15 mouse cellular contexts compared by ENCODE assay signal in genomic region chr6:28872421-28872795, GRCm38 (mm10).
"Had no signal": no experiment of that assay in that cellular context is flagged by ENCODE, and none has a peak within 500 bp of the region (broad histone marks: within the 10 kb centered on the region; RNA-seq: fewer than 3 reads in every experiment).

No protein-coding gene starts in this region.

- H3K27ac ChIP-seq: limb, embryonic 12.5 days; limb, embryonic 15.5 days; liver, embryonic 14.5 days; macrophage; midbrain, embryonic 13.5 days had no signal

- H3K9me3 ChIP-seq: limb, embryonic 12.5 days; limb, embryonic 15.5 days; midbrain, embryonic 13.5 days had no signal

- H3K27me3 ChIP-seq: limb, embryonic 12.5 days; limb, embryonic 15.5 days; midbrain, embryonic 13.5 days had no signal

- ATAC-seq: liver, postnatal 0 days; lung, postnatal 0 days; midbrain, embryonic 13.5 days had no signal

- H3K4me3 ChIP-seq: limb, embryonic 12.5 days; limb, embryonic 15.5 days; midbrain, embryonic 13.5 days had no signal

- H3K9ac ChIP-seq: limb, embryonic 12.5 days; limb, embryonic 15.5 days; liver, embryonic 14.5 days; liver, postnatal 0 days; lung, embryonic 14.5 days; midbrain, embryonic 13.5 days had no signal

- H3K36me3 ChIP-seq: midbrain, embryonic 13.5 days had no signal

- H3K4me2 ChIP-seq: limb, embryonic 12.5 days; limb, embryonic 15.5 days; liver, embryonic 11.5 days; lung, embryonic 14.5 days; midbrain, embryonic 13.5 days had no signal

- DNase-seq: kidney, adult 9 months; kidney, postnatal 14 days; kidney, postnatal 4 days; left cerebral cortex, postnatal 4 days; liver, postnatal 0 days; lung, embryonic 14.5 days; thymus, adult 18-20 months; thymus, postnatal 36 days had no signal
